Mouse (Mus musculus): Measurements from ENCODE around the gene Olfr223. TPM values are rescaled to one million over a fixed set of nuclear protein-coding genes. Genes with fewer than 3 reads are reported as not detected.

The Olfr223 gene
- not detected in 2 replicates for total RNA-seq (2014; rRNA removed)
- polyA plus RNA-seq (2015; fragmentation: Nextera tagmentation; extraction: Ambion mirVana), result not detected in 2 replicates

GRCm38 (mm10) chr11:59593189-59593588, at the start of gene Olfr223:
Olfr223 (minus strand) TSS chr11:59593289.
- TF ChIP-seq CTCF (IDR thresholded peaks at IDR 0.05; ENCODE audit: low read depth), result no peak
- Histone ChIP-seq H3K9me3 (ENCODE audit: low read length) (no peaks in the 10 kb centered on the region), H3K36me3 (ENCODE audit: insufficient read depth) (no peaks in the 10 kb centered on the region), H3K4me1 (ENCODE audit: insufficient read depth) (no peaks in the 10 kb centered on the region), H3K27me3 (ENCODE audit: insufficient read depth, low read length) (no peaks in the 10 kb centered on the region), H3K9ac (no peak within 1 kb of the TSS), H3K4me3 (ENCODE audit: low read depth, low read length) (no peak within 1 kb of the TSS), H3K27ac (ENCODE audit: low read depth, low read length) (no peak within 1 kb of the TSS), H3K4me2 (ENCODE audit: low read depth) (no peak within 1 kb of the TSS)
- DNase-seq (no peak), ATAC-seq (no peak)
- 80% methylated on average over 6 of the region's 6 CpGs for WGBS

GRCm38 (mm10) chr11:59642420-59642819, 49.3 kb upstream of the Olfr223 start:
- Histone ChIP-seq H3K4me2 (ENCODE audit: low read depth) (no peak overlapping the region), H3K27me3 (ENCODE audit: insufficient read depth, low read length) (no peaks in the 10 kb centered on the region), H3K4me1 (ENCODE audit: insufficient read depth) (no peaks in the 10 kb centered on the region), H3K27ac (ENCODE audit: low read depth, low read length) (no peak overlapping the region), H3K36me3 (ENCODE audit: insufficient read depth) (no peaks in the 10 kb centered on the region), H3K4me3 (ENCODE audit: low read depth, low read length) (no peak overlapping the region), H3K9me3 (ENCODE audit: low read length) (no peaks in the 10 kb centered on the region), H3K9ac (no peak overlapping the region)
- 92% methylated on average over 8 of the region's 8 CpGs for WGBS
- TF ChIP-seq CTCF (IDR thresholded peaks at IDR 0.05; ENCODE audit: low read depth), result no peak
- ATAC-seq (no peak), DNase-seq (no peak)

- Histone ChIP-seq H3K27ac (ENCODE audit: low read depth, low read length) (no peak overlapping the region), H3K4me2 (ENCODE audit: low read depth) (no peak overlapping the region), H3K27me3 (ENCODE audit: insufficient read depth, low read length) (no peaks in the 10 kb centered on the region), H3K9ac (no peak overlapping the region), H3K4me1 (ENCODE audit: insufficient read depth) (no peaks in the 10 kb centered on the region), H3K9me3 (ENCODE audit: low read length) (no peaks in the 10 kb centered on the region), H3K4me3 (ENCODE audit: low read depth, low read length) (no peak overlapping the region), H3K36me3 (ENCODE audit: insufficient read depth) (no peaks in the 10 kb centered on the region)
- no peak for TF ChIP-seq CTCF (IDR thresholded peaks at IDR 0.05; ENCODE audit: low read depth)
- no peak for DNase-seq
- no peak for ATAC-seq
- 81% methylated on average over 5 of the region's 5 CpGs for WGBS
Measured at GRCm38 (mm10) chr11:59641227-59641626, 48.1 kb upstream of the Olfr223 start.

GRCm38 (mm10) chr11:59639957-59640643, 47.0 kb upstream of the Olfr223 start:
- DNase-seq, result no peak

GRCm38 (mm10) chr11:59636695-59637414, 43.8 kb upstream of the Olfr223 start:
- Histone ChIP-seq H3K9ac (no peak overlapping the region), H3K4me3 (ENCODE audit: low read depth, low read length) (no peak overlapping the region), H3K36me3 (ENCODE audit: insufficient read depth) (no peaks in the 10 kb centered on the region), H3K4me2 (ENCODE audit: low read depth) (no peak overlapping the region), H3K9me3 (ENCODE audit: low read length) (no peaks in the 10 kb centered on the region), H3K27ac (ENCODE audit: low read depth, low read length) (no peak overlapping the region), H3K27me3 (ENCODE audit: insufficient read depth, low read length) (no peaks in the 10 kb centered on the region), H3K4me1 (ENCODE audit: insufficient read depth) (no peaks in the 10 kb centered on the region)
- DNase-seq, result no peak
- ATAC-seq, result no peak
- TF ChIP-seq CTCF (IDR thresholded peaks at IDR 0.05; ENCODE audit: low read depth), result no peak
- 79% methylated on average over 7 of the region's 7 CpGs for WGBS

More at GRCm38 (mm10) chr11:59639957-59640643, 47.0 kb upstream of the Olfr223 start:
- ATAC-seq, result no peak
- no peaks in the 10 kb centered on the region for H3K36me3 ChIP-seq (ENCODE audit: insufficient read depth)
- 81% methylated on average over 4 of the region's 4 CpGs for WGBS
- TF ChIP-seq CTCF (IDR thresholded peaks at IDR 0.05; ENCODE audit: low read depth), result no peak
- H3K4me3 ChIP-seq (ENCODE audit: low read depth, low read length), result no peak overlapping the region
- no peaks in the 10 kb centered on the region for H3K4me1 ChIP-seq (ENCODE audit: insufficient read depth)
- no peak overlapping the region for H3K9ac ChIP-seq
- no peaks in the 10 kb centered on the region for H3K27me3 ChIP-seq (ENCODE audit: insufficient read depth, low read length)
- H3K4me2 ChIP-seq (ENCODE audit: low read depth), result no peak overlapping the region
- no peak overlapping the region for H3K27ac ChIP-seq (ENCODE audit: low read depth, low read length)
- H3K9me3 ChIP-seq (ENCODE audit: low read length), result no peaks in the 10 kb centered on the region

- Histone ChIP-seq H3K4me3 (ENCODE audit: low read depth, low read length) (no peak overlapping the region), H3K27ac (ENCODE audit: low read depth, low read length) (no peak overlapping the region), H3K4me1 (ENCODE audit: insufficient read depth) (no peaks in the 10 kb centered on the region), H3K27me3 (ENCODE audit: insufficient read depth, low read length) (no peaks in the 10 kb centered on the region), H3K36me3 (ENCODE audit: insufficient read depth) (no peaks in the 10 kb centered on the region), H3K9me3 (ENCODE audit: low read length) (no peaks in the 10 kb centered on the region), H3K9ac (no peak overlapping the region), H3K4me2 (ENCODE audit: low read depth) (no peak overlapping the region)
- no peak for TF ChIP-seq CTCF (IDR thresholded peaks at IDR 0.05; ENCODE audit: low read depth)
- no peak for ATAC-seq
- WGBS, result 68% methylated on average over 12 of the region's 12 CpGs
- no peak for DNase-seq
Measured at GRCm38 (mm10) chr11:59635821-59636694, 43.0 kb upstream of the Olfr223 start.
